Mouse (Mus musculus): ENCODE measurements around the gene C1qtnf4. TPM values are rescaled to one million over a fixed set of nuclear protein-coding genes. Genes with fewer than 3 reads are reported as not detected.

Gene C1qtnf4
- under 1 TPM in 1 of 2 experiments, not detected in 1; 0.05 TPM for polyA plus RNA-seq (2012; fragmentation: generic; extraction: Trizol)

DNA sequence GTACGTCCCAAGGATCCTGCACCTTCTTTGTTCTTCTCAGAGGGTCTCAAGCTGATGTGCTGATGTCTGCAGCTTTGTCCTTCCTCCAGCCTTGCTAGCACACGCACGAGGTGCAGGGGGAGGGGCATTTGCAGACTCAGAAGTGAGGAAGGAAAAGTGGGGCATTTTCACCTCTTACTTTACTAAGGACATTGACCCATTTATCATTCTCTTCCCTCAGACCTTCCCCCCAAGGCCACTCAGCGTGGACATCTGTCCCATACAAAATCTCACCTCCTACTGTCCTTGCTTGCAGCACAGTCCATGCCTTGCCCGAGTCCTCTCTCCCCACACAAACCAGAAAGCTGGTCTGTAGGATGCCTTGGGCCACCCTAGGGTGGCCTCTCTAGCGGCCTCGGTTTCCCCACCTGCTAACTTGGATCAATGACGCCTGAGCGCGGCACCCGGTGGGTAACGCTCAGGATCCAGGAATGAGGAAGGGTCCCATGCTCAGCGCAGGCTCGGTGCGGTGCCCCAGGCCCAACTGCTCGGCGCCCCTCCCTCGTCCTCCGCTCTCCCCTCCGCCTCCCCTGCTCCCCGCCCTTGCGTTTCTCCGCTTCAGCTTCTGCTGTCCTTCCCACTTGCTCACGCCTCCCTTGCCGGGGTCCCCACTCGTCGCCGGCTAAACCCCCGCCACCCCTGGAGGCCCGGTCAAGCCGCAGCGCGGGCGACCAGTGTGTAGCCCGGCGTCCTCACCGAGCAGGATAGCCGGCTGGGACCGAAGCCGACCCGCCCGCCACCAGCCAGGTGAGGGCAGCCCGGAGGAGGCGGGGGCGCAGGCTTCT, at the start of gene C1qtnf4:
C1qtnf4 (plus strand) TSS at position 643 of the 824 bp plus-strand sequence.

DNA sequence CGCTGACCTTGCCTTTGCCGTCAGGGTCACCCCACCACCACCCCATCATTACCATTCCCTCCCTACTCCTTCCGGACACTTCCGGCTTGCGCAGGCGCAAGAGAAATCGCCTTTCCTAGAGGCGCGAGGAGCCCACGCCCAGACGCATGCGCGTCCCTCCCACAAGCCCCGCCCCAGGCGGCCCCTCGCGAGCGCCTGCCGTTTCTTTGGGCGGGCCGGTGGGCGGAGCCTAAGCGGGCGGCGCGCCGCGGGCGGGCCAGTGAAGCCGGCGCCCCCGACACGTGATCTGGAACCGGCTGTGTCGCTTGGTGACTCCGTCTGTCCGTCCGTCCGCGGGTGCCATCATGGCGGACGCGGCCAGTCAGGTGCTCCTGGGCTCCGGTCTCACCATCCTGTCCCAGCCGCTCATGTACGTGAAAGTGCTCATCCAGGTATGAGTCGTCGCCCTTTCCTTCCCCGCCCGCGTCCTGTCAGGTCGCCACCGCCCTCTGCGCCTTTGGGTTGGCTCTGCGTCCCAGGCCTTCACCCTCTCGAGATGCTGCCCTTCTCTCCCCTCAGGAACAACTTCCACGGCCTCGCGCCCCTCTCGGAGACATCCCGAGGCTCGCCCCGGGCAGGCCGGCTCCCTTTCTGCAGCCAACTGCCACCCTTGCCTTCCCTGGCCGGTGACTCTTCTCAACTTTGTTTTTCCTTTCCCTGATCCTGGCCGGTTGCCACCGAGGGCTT, 38.5 kb upstream of the C1qtnf4 start, which contains the start of gene Mtch2:
Mtch2 (plus strand) TSS at position 201 of the 726 bp plus-strand sequence.

DNA sequence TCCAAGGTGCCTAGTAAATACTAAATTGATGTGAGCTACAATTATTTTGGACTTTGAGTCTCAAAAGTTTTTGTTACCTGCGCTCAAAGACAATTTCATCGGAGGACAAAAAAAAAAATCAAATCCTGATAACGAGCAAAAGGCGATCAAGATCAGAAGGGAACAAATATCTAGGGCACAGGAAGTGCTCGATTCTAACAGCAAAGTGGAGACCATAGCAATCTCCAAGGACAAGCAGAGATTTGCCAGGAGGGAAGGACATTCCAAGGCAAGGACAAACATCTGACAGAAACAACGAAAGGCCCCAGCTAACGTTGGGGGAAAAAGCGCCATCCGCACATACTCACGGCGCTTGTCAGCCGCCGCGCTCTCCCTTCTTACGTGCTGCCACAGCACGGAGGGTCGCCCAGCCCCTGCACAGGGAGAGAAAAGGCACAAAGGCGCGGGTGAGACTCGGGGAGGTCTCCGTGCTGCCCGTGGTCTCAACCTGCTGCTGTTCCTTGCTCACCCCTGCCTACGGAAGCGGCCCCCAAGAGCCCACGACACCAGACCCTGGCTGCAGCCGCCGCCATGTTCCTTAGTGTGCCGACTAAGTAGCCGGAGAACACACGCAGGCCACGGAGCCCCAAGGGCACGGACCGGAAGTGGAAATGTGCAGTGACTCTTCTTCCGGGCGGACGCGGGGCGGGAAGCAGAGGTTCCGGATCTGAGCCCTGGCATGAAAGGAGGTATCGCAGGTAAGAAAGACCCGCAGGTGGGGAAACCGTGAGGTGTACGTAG, 18.6 kb downstream of the C1qtnf4 start, which contains the start of the genes Kbtbd4 and Ndufs3:
Kbtbd4 (plus strand) TSS at position 665 of the 780 bp plus-strand sequence.
Ndufs3 (minus strand) TSS at position 752 of the 780 bp plus-strand sequence.

Other genes with a start within 250 kb of the C1qtnf4 start
- gene Nup160, start 208.6 kb upstream of the C1qtnf4 start, polyA plus RNA-seq (2012; fragmentation: generic; extraction: Trizol) = 1 to 10 TPM in 1 of 2 experiments, under 1 TPM in 1; 0.95 to 5.5 TPM
- gene Fnbp4, start 140.5 kb upstream of the C1qtnf4 start, polyA plus RNA-seq (2012; fragmentation: generic; extraction: Trizol) = 10 to 100 TPM in 1 of 2 experiments, 1 to 10 TPM in 1; 1.4 to 13.0 TPM
- under 1 TPM in 1 of 2 experiments, not detected in 1; 0.06 TPM for gene Agbl2, start 103.1 kb upstream of the C1qtnf4 start, polyA plus RNA-seq (2012; fragmentation: generic; extraction: Trizol)
- gene Mtch2, start 38.7 kb upstream of the C1qtnf4 start, polyA plus RNA-seq (2012; fragmentation: generic; extraction: Trizol) = 100 to 1,000 TPM in 1 of 2 experiments, 10 to 100 TPM in 1; 79.0 to 232 TPM
- gene Kbtbd4, start 18.9 kb downstream of the C1qtnf4 start, polyA plus RNA-seq (2012; fragmentation: generic; extraction: Trizol) = 10 to 100 TPM in 1 of 2 experiments, 1 to 10 TPM in 1; 4.6 to 16.5 TPM
- 100 to 1,000 TPM; 135 to 137 TPM for gene Ndufs3, start 19.0 kb downstream of the C1qtnf4 start, polyA plus RNA-seq (2012; fragmentation: generic; extraction: Trizol)
- 10 to 100 TPM in 1 of 2 experiments, 1 to 10 TPM in 1; 4.8 to 20.5 TPM for gene Celf1, start 54.5 kb downstream of the C1qtnf4 start, polyA plus RNA-seq (2012; fragmentation: generic; extraction: Trizol)
- gene Rapsn, start 149.8 kb downstream of the C1qtnf4 start, polyA plus RNA-seq (2012; fragmentation: generic; extraction: Trizol) = 1 to 10 TPM in 1 of 2 experiments, under 1 TPM in 1; 0.73 to 2.1 TPM
- 100 to 1,000 TPM; 217 to 272 TPM for gene Psmc3, start 168.1 kb downstream of the C1qtnf4 start, polyA plus RNA-seq (2012; fragmentation: generic; extraction: Trizol)
- 10 to 100 TPM; 32.7 to 63.7 TPM for gene Slc39a13, start 184.6 kb downstream of the C1qtnf4 start, polyA plus RNA-seq (2012; fragmentation: generic; extraction: Trizol)
- gene Spi1, start 196.5 kb downstream of the C1qtnf4 start, polyA plus RNA-seq (2012; fragmentation: generic; extraction: Trizol) = under 1 TPM in 1 of 2 experiments, not detected in 1; 0.04 TPM
- gene Mybpc3, start 232.3 kb downstream of the C1qtnf4 start, polyA plus RNA-seq (2012; fragmentation: generic; extraction: Trizol) = under 1 TPM in 1 of 2 experiments, not detected in 1; 0.02 TPM